Mouse (Mus musculus) thymus, adult 2 months (tissue): Measurements from ENCODE around the gene Ace.

Experiments used
- CTCF ChIP-seq: fragments of 200-500 bp; IDR thresholded peaks from 2 replicates; pipeline ENCODE4 v1.5.1; 2012; ENCODE audit warnings: mild to moderate bottlenecking, control low read depth, low read length, moderate library complexity, borderline replicate concordance; ENCODE audit not compliant: control insufficient read depth, poor library complexity, insufficient read depth; ENCODE audit errors: extremely low read depth
- POLR2A ChIP-seq: fragments of 200-500 bp; IDR thresholded peaks from 2 replicates; pipeline ENCODE4 v1.6.1; 2012; ENCODE audit warnings: mild to moderate bottlenecking, low read length, control low read depth, moderate library complexity; ENCODE audit not compliant: control insufficient read depth, poor library complexity, insufficient read depth; ENCODE audit errors: extremely low read depth

DNA sequence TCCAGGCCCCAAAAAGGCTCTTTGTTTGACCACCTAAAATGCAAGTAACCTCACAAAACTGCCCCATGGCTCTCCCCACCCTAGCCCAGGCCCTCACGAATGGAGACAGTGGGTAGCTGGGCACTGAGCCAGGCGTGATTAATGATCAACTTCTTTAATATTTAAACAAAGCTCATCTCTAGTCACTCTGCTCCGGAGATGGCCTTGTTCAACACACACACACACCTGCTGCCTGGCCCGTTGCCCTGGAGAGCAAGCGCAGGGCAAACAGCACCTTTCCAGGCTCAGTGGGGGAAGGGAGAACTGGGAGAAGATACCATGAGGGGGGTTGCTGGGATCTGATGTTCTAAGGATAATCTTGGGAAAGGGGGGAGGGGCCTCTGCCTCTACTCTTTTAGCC is 38.2 kb downstream of the Ace start:
- TF ChIP-seq POLR2A (no peak), CTCF (no peak)
